Mouse (Mus musculus): ENCODE data around the gene Igf2bp2. TPM values are rescaled to one million over a fixed set of nuclear protein-coding genes. Genes with fewer than 3 reads are reported as not detected.

Igf2bp2 gene
- total RNA-seq, 1 experiment = 24.3 TPM

DNA sequence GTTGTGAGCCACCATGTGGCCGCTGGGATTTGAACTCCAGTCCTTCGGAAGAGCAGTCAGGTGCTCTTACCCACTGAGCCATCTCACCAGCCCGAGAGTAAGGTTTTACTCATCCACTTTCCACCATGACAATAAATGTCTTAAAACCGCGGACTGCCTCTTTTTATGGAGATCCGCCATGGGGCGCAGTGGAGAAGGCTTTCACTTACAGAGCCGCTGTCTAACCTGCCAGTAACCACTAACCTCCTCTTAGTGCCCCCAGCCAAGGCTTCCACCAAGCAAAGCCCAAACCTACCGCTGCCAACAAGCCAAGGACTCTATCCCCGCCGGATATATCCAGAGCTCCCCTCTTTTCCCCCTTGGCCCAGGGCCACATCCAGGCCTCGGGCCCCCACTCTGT lies 24.3 kb upstream of the Igf2bp2 start:
- no peak for TF ChIP-seq CHD2 (IDR thresholded peaks at IDR 0.05; ENCODE audit: low read depth, low read length)
- no peak for TF ChIP-seq ZC3H11A (IDR thresholded peaks at IDR 0.05; ENCODE audit: borderline replicate concordance, low read depth, low read length)
- TF ChIP-seq HCFC1 (IDR thresholded peaks at IDR 0.05; ENCODE audit: borderline replicate concordance, insufficient read depth, low read length) = no peak
- no peak for TF ChIP-seq MAFK (IDR thresholded peaks at IDR 0.05; ENCODE audit: insufficient read depth, low read depth, low read length)
- no peak for TF ChIP-seq ZNF384 (IDR thresholded peaks at IDR 0.05; ENCODE audit: low read depth, low read length)
- H3K4me1 ChIP-seq (ENCODE audit: control insufficient read depth in 2 of 2, insufficient read depth in 2 of 2, low read length in 2 of 2, poor library complexity in 1 of 2) = peaks cover 2% of the 10 kb centered on the region in 2 experiments; a peak in 2 of 4 replicates
- DNase-seq (ENCODE audit: low read depth, low spot score) = no peak
- H3K4me3 ChIP-seq (ENCODE audit: insufficient read depth in 1 of 2, low read depth in 1 of 2, low read length in 2 of 2, poor library complexity in 1 of 2, severe bottlenecking in 1 of 2) = peak overlapping the region; percentile 46 to 54
- H3K36me3 ChIP-seq (ENCODE audit: control insufficient read depth, insufficient read depth, low read length, poor library complexity, severe bottlenecking) = no peaks in the 10 kb centered on the region
- in situ Hi-C loops (cut with MboI; ENCODE audit: low sequenced_read_pairs in 2 of 2, unreplicated experiment in 2 of 2) = no loop called here
- H3K9me3 ChIP-seq (ENCODE audit: control insufficient read depth, insufficient read depth, low read depth, low read length) = no peaks in the 10 kb centered on the region
- H3K9ac ChIP-seq (ENCODE audit: insufficient read depth, low read depth, low read length, poor library complexity, severe bottlenecking) = peak overlapping the region; percentile 61
- no peak overlapping the region for H3K27ac ChIP-seq (ENCODE audit: insufficient read depth, low read depth, low read length, poor library complexity, severe bottlenecking)

DNA sequence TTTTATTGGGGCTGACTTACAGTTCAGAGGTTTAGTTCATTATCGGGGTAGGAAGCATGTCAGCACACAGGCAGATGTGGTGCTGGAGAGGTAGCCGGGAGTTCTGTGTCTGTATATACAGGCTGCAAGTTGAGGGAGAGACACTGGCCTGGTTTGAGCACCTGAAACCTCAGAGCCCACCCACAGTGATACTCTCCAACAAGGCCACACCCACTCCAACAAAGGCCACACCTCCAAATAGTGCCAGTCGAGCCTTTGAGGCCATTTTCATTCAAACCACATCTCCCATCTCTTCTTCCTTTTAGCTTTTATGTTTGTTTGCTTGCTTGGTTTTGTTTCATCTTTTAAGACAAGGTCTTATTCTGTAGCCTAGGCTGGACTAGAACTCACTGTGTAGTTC lies 22.3 kb upstream of the Igf2bp2 start:
- H3K4me1 ChIP-seq (ENCODE audit: control insufficient read depth in 2 of 2, insufficient read depth in 2 of 2, low read length in 2 of 2, poor library complexity in 1 of 2) = peaks cover 2% of the 10 kb centered on the region in 2 experiments; a peak in 2 of 4 replicates
- no peaks in the 10 kb centered on the region for H3K36me3 ChIP-seq (ENCODE audit: control insufficient read depth, insufficient read depth, low read length, poor library complexity, severe bottlenecking)
- TF ChIP-seq ZNF384 (IDR thresholded peaks at IDR 0.05; ENCODE audit: low read depth, low read length) (no peak), CHD2 (IDR thresholded peaks at IDR 0.05; ENCODE audit: low read depth, low read length) (no peak), HCFC1 (IDR thresholded peaks at IDR 0.05; ENCODE audit: borderline replicate concordance, insufficient read depth, low read length) (no peak), MAFK (IDR thresholded peaks at IDR 0.05; ENCODE audit: insufficient read depth, low read depth, low read length) (no peak), ZC3H11A (IDR thresholded peaks at IDR 0.05; ENCODE audit: borderline replicate concordance, low read depth, low read length) (no peak)
- H3K9me3 ChIP-seq (ENCODE audit: control insufficient read depth, insufficient read depth, low read depth, low read length) = no peaks in the 10 kb centered on the region
- DNase-seq (ENCODE audit: low read depth, low spot score) = no peak
- no peak overlapping the region for H3K4me3 ChIP-seq (ENCODE audit: insufficient read depth in 1 of 2, low read depth in 1 of 2, low read length in 2 of 2, poor library complexity in 1 of 2, severe bottlenecking in 1 of 2)
- in situ Hi-C loops (cut with MboI; ENCODE audit: low sequenced_read_pairs in 2 of 2, unreplicated experiment in 2 of 2) = no loop called here
- no peak overlapping the region for H3K9ac ChIP-seq (ENCODE audit: insufficient read depth, low read depth, low read length, poor library complexity, severe bottlenecking)
- H3K27ac ChIP-seq (ENCODE audit: insufficient read depth, low read depth, low read length, poor library complexity, severe bottlenecking) = no peak overlapping the region

DNA sequence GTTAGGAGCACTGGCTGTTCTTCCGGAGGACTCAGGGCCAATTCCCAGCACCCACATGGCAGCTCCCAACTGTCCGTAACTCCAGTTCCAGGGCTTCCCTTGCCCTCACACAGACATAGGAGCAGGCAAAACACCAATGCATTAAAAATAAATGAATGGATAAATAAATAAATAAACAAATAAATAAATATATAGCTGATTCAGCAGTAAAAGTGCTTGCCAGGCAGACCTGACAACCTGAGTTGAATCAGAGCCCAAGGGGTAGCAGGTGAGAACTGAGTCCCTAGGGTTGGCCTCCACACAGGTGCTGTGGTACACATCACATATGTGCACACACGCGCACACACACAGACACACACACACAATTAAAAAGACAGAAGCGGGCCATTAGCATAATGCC lies 21.0 kb upstream of the Igf2bp2 start:
- H3K27ac ChIP-seq (ENCODE audit: insufficient read depth, low read depth, low read length, poor library complexity, severe bottlenecking) = no peak overlapping the region; the same call in 1 of the 2 replicates
- peaks cover 2% of the 10 kb centered on the region in 2 experiments; a peak in 2 of 4 replicates for H3K4me1 ChIP-seq (ENCODE audit: control insufficient read depth in 2 of 2, insufficient read depth in 2 of 2, low read length in 2 of 2, poor library complexity in 1 of 2)
- H3K9ac ChIP-seq (ENCODE audit: insufficient read depth, low read depth, low read length, poor library complexity, severe bottlenecking) = no peak overlapping the region
- no peak overlapping the region for H3K4me3 ChIP-seq (ENCODE audit: insufficient read depth in 1 of 2, low read depth in 1 of 2, low read length in 2 of 2, poor library complexity in 1 of 2, severe bottlenecking in 1 of 2)
- in situ Hi-C loops (cut with MboI; ENCODE audit: low sequenced_read_pairs in 2 of 2, unreplicated experiment in 2 of 2) = no loop called here
- no peaks in the 10 kb centered on the region for H3K9me3 ChIP-seq (ENCODE audit: control insufficient read depth, insufficient read depth, low read depth, low read length)
- TF ChIP-seq ZNF384 (IDR thresholded peaks at IDR 0.05; ENCODE audit: low read depth, low read length) (no peak), MAFK (IDR thresholded peaks at IDR 0.05; ENCODE audit: insufficient read depth, low read depth, low read length) (peak; percentile 77)
- H3K36me3 ChIP-seq (ENCODE audit: control insufficient read depth, insufficient read depth, low read length, poor library complexity, severe bottlenecking) = no peaks in the 10 kb centered on the region
- DNase-seq (ENCODE audit: low read depth, low spot score) = no peak

DNA sequence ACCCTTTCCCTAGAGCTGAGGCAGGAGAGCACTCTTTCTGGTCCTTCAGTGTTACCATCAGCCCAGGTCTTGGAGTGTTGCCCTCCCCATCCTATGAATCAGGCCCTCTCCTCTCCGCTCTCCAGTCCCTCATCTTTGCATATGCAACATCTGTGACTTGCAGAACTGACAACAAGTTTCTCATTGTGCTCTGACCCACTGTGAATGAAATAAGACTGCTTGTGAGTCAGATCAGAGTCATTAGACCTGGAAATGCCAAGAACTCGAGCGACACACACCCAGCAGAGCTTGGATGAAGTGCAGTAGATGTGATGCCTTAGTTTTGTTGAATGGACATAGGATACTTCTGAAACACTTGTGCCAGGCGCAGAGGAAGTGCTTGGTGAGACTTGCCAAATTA lies 19.2 kb upstream of the Igf2bp2 start:
- TF ChIP-seq CHD2 (IDR thresholded peaks at IDR 0.05; ENCODE audit: low read depth, low read length) (no peak), MAFK (IDR thresholded peaks at IDR 0.05; ENCODE audit: insufficient read depth, low read depth, low read length) (no peak), ZNF384 (IDR thresholded peaks at IDR 0.05; ENCODE audit: low read depth, low read length) (no peak), HCFC1 (IDR thresholded peaks at IDR 0.05; ENCODE audit: borderline replicate concordance, insufficient read depth, low read length) (no peak), ZC3H11A (IDR thresholded peaks at IDR 0.05; ENCODE audit: borderline replicate concordance, low read depth, low read length) (no peak)
- no peaks in the 10 kb centered on the region for H3K36me3 ChIP-seq (ENCODE audit: control insufficient read depth, insufficient read depth, low read length, poor library complexity, severe bottlenecking)
- H3K4me1 ChIP-seq (ENCODE audit: control insufficient read depth in 2 of 2, insufficient read depth in 2 of 2, low read length in 2 of 2, poor library complexity in 1 of 2) = peaks cover 2% of the 10 kb centered on the region in 2 experiments; a peak in 2 of 4 replicates
- no peak overlapping the region for H3K9ac ChIP-seq (ENCODE audit: insufficient read depth, low read depth, low read length, poor library complexity, severe bottlenecking)
- no peaks in the 10 kb centered on the region for H3K9me3 ChIP-seq (ENCODE audit: control insufficient read depth, insufficient read depth, low read depth, low read length)
- in situ Hi-C loops (cut with MboI; ENCODE audit: low sequenced_read_pairs in 2 of 2, unreplicated experiment in 2 of 2) = no loop called here
- H3K4me3 ChIP-seq (ENCODE audit: insufficient read depth in 1 of 2, low read depth in 1 of 2, low read length in 2 of 2, poor library complexity in 1 of 2, severe bottlenecking in 1 of 2) = no peak overlapping the region
- DNase-seq (ENCODE audit: low read depth, low spot score) = no peak
- H3K27ac ChIP-seq (ENCODE audit: insufficient read depth, low read depth, low read length, poor library complexity, severe bottlenecking) = no peak overlapping the region

DNA sequence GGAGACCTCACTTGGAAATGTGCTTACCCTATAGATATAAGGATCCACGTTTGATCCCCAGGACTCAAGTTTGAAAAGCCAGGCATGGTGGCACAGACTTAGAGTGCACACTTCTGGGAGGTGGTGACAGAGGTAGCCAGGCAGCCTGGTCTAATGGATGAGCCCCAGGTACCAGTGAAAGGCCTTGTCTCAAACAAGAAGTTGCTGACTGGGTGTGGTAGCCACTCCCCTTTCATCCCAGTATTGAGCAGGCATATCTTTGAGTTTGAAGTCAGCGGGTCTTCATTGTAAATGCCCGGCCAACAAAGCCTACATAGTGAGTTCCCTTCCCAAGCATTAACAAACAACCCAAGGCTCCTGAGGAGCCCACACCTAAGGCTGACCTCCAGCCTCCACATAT lies 15.7 kb upstream of the Igf2bp2 start:
- Histone ChIP-seq H3K27ac (ENCODE audit: insufficient read depth, low read depth, low read length, poor library complexity, severe bottlenecking) (no peak overlapping the region), H3K9ac (ENCODE audit: insufficient read depth, low read depth, low read length, poor library complexity, severe bottlenecking) (no peak overlapping the region), H3K4me3 (ENCODE audit: insufficient read depth in 1 of 2, low read depth in 1 of 2, low read length in 2 of 2, poor library complexity in 1 of 2, severe bottlenecking in 1 of 2) (no peak overlapping the region), H3K4me1 (ENCODE audit: control insufficient read depth in 2 of 2, insufficient read depth in 2 of 2, low read length in 2 of 2, poor library complexity in 1 of 2) (no peaks in the 10 kb centered on the region), H3K36me3 (ENCODE audit: control insufficient read depth, insufficient read depth, low read length, poor library complexity, severe bottlenecking) (no peaks in the 10 kb centered on the region), H3K9me3 (ENCODE audit: control insufficient read depth, insufficient read depth, low read depth, low read length) (no peaks in the 10 kb centered on the region)
- in situ Hi-C loops (cut with MboI; ENCODE audit: low sequenced_read_pairs in 2 of 2, unreplicated experiment in 2 of 2) = no loop called here
- no peak for DNase-seq (ENCODE audit: low read depth, low spot score)
- no peak for TF ChIP-seq HCFC1 (IDR thresholded peaks at IDR 0.05; ENCODE audit: borderline replicate concordance, insufficient read depth, low read length)
- no peak for TF ChIP-seq ZC3H11A (IDR thresholded peaks at IDR 0.05; ENCODE audit: borderline replicate concordance, low read depth, low read length)
- TF ChIP-seq CHD2 (IDR thresholded peaks at IDR 0.05; ENCODE audit: low read depth, low read length) = no peak
- no peak for TF ChIP-seq MAFK (IDR thresholded peaks at IDR 0.05; ENCODE audit: insufficient read depth, low read depth, low read length)
- TF ChIP-seq ZNF384 (IDR thresholded peaks at IDR 0.05; ENCODE audit: low read depth, low read length) = no peak
